Mouse (Mus musculus): ENCODE results near the gene Dnajb14. TPM values are rescaled to one million over a fixed set of nuclear protein-coding genes. Genes with fewer than 3 reads are reported as not detected.
"Not testable (repeated sequence)": the region's sequence is repeated elsewhere in the genome, so short reads cannot be mapped to it uniquely, and the experiment has no call there.

Gene Dnajb14
- polyA plus RNA-seq, 1 experiment from 2014 or later, result 7.8 TPM

DNA sequence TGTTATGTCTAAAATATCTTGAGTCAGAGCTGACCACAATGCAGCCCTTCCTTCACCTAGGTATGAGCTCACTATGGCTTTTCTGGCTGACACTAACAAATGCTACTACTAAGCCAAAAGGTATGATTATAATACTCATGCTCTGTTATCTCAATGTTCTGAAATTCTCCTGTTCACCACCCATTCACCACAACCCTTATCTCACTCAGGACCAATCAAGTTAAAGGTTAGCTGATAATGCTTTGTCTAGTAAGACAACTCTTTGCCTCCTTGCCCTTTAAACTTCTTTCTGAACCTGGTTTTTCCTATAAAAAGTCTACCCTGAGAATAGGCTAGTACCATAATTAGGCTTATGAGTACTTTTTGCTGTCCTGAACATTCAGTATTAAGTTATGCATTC lies 29.3 kb upstream of the Dnajb14 start:
- no peak overlapping the region for H3K27ac ChIP-seq (ENCODE audit: low read length)
- no peaks in the 10 kb centered on the region for H3K27me3 ChIP-seq (replicated peaks; ENCODE audit: control insufficient read depth, insufficient read depth, low read length)
- no peak for ATAC-seq
- H3K4me2 ChIP-seq (ENCODE audit: low read length), result no peak overlapping the region
- no peak overlapping the region for H3K9ac ChIP-seq (replicated peaks; ENCODE audit: low read depth, low read length)
- no peaks in the 10 kb centered on the region for H3K36me3 ChIP-seq (ENCODE audit: control insufficient read depth, insufficient read depth)
- no peaks in the 10 kb centered on the region for H3K9me3 ChIP-seq (ENCODE audit: control insufficient read depth, low read length)
- H3K4me3 ChIP-seq (replicated peaks; ENCODE audit: low read length), result no peak overlapping the region
- no peaks in the 10 kb centered on the region for H3K4me1 ChIP-seq (replicated peaks; ENCODE audit: control insufficient read depth, insufficient read depth, low read length)

DNA sequence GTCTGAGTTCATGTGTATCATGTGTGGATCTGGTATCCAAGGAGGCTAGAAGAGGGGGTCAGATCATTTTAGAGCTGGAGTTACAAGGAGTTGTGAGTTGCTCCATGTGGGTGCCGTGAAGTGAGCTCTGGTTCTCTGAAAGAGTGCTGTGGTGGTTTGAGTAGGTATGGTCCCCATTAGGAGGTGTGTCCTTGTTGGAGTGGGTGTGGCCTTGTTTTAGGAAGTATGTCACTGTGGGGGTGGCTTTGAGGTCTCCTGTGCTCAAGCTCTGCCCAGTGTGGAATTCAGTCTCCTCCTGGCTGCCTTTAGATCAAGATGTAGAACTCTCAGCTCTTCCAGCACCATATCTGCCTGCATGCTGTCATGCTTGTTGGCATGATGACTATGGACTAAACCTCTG lies 24.5 kb upstream of the Dnajb14 start:
- no peaks in the 10 kb centered on the region for H3K9me3 ChIP-seq (ENCODE audit: control insufficient read depth, low read length)
- 89% methylated on average over 1 of the region's 1 CpGs for WGBS
- no peak for ATAC-seq
- no peak overlapping the region for H3K4me3 ChIP-seq (replicated peaks; ENCODE audit: low read length)
- no peak overlapping the region for H3K4me2 ChIP-seq (ENCODE audit: low read length)
- H3K9ac ChIP-seq (replicated peaks; ENCODE audit: low read depth, low read length), result no peak overlapping the region
- H3K4me1 ChIP-seq (replicated peaks; ENCODE audit: control insufficient read depth, insufficient read depth, low read length), result no peaks in the 10 kb centered on the region
- H3K36me3 ChIP-seq (ENCODE audit: control insufficient read depth, insufficient read depth), result no peaks in the 10 kb centered on the region
- no peak overlapping the region for H3K27ac ChIP-seq (ENCODE audit: low read length)
- no peaks in the 10 kb centered on the region for H3K27me3 ChIP-seq (replicated peaks; ENCODE audit: control insufficient read depth, insufficient read depth, low read length)

DNA sequence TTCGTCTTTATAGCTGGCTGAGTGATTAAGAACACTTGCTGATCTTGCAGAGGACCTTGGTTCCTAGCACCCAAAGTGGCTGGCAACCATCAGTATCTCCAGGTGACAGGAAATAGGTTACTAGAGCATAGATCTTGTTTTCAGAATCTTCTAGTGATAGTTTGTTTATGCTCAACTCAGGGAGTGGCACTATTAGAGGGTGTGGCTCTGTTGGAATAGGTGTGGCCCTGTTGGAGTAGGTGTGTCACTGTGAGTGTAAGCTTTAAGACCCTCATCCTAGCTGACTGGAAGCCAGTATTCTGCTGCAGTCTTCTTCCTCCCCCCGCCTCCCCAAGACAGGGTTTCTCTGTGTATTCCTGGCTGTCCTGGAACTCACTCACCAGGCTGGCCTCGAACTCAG lies 23.2 kb upstream of the Dnajb14 start:
- no peaks in the 10 kb centered on the region for H3K9me3 ChIP-seq (ENCODE audit: control insufficient read depth, low read length)
- WGBS, result 90% methylated on average over 3 of the region's 3 CpGs
- no peaks in the 10 kb centered on the region for H3K36me3 ChIP-seq (ENCODE audit: control insufficient read depth, insufficient read depth)
- H3K9ac ChIP-seq (replicated peaks; ENCODE audit: low read depth, low read length), result no peak overlapping the region
- H3K4me1 ChIP-seq (replicated peaks; ENCODE audit: control insufficient read depth, insufficient read depth, low read length), result no peaks in the 10 kb centered on the region
- no peaks in the 10 kb centered on the region for H3K27me3 ChIP-seq (replicated peaks; ENCODE audit: control insufficient read depth, insufficient read depth, low read length)
- H3K4me2 ChIP-seq (ENCODE audit: low read length), result no peak overlapping the region
- ATAC-seq, result no peak
- no peak overlapping the region for H3K27ac ChIP-seq (ENCODE audit: low read length)
- H3K4me3 ChIP-seq (replicated peaks; ENCODE audit: low read length), result no peak overlapping the region

DNA sequence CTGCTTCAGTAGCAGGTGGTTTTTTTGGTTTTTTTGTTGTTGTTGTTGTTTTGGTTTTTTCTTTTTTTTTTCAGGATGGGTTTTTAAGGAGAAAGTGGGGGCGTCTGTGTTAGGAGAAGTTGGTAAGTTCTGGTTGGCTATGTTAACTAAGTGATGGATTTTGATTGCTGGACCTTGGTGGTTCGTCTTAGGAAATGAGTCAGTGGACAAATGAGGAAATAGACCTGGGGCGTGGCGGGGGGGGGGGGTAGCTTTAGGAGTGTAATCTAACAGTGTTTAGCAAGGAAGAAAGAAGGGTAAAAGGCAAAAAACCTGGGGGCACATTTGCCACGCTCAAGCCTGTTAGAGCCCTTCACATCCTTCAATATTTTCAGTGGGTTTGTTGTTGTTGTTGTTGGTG lies 20.9 kb upstream of the Dnajb14 start:
- no peak for ATAC-seq
- H3K27me3 ChIP-seq (replicated peaks; ENCODE audit: control insufficient read depth, insufficient read depth, low read length), result no peaks in the 10 kb centered on the region

DNA sequence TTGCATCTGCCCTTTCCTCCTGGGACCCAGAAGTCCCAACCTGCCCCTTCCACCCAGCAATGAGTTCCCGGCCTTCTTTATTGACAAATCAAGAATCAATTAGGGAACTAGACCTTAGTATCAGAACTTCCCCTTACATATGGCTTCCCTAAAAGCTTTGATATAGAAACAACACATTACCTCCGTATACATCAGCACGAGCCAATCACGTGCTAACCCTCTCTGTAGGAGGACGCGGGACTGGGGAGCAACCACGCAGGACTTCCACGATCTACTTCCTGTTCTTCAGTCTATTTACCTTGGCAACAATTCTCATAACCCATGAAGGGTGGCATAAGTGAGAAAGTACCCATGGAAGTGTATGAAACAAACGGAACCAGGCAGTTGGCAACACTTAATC lies 19.1 kb upstream of the Dnajb14 start:
- no peak for ATAC-seq
- H3K27ac ChIP-seq (ENCODE audit: low read length), result no peak overlapping the region
- WGBS, result 95% methylated on average over 9 of the region's 9 CpGs

More for the DNA sequence above, 20.9 kb upstream of the Dnajb14 start:
- no peak overlapping the region for H3K9ac ChIP-seq (replicated peaks; ENCODE audit: low read depth, low read length)
- no peaks in the 10 kb centered on the region for H3K9me3 ChIP-seq (ENCODE audit: control insufficient read depth, low read length)
- no peaks in the 10 kb centered on the region for H3K36me3 ChIP-seq (ENCODE audit: control insufficient read depth, insufficient read depth)
- H3K27ac ChIP-seq (ENCODE audit: low read length), result no peak overlapping the region
- 86% methylated on average over 5 of the region's 5 CpGs for WGBS
- H3K4me2 ChIP-seq (ENCODE audit: low read length), result no peak overlapping the region
- no peaks in the 10 kb centered on the region for H3K4me1 ChIP-seq (replicated peaks; ENCODE audit: control insufficient read depth, insufficient read depth, low read length)
- no peak overlapping the region for H3K4me3 ChIP-seq (replicated peaks; ENCODE audit: low read length)

DNA sequence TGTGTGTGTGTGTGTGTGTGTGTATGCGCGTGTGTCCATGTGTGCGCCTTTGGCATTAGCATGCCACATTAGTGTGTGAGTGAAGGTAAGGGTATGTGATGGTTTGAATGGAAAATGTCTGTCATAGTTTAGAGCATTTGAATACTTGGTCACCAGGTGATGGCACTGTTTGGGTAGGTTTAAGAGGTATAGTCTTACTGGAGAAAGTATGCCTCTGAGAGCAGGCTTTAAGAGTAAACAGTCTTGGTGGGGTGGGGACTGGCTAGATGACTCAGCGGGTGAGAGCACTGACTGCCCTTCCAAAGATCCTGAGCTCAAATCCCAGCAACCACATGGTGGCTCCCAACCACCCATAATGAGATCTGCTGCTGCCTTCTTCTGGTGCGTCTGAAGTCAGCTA lies 17.8 kb upstream of the Dnajb14 start:
- no peak overlapping the region for H3K4me2 ChIP-seq (ENCODE audit: low read length)

More for the DNA sequence above, 19.1 kb upstream of the Dnajb14 start:
- Histone ChIP-seq H3K36me3 (ENCODE audit: control insufficient read depth, insufficient read depth) (no peaks in the 10 kb centered on the region), H3K27me3 (replicated peaks; ENCODE audit: control insufficient read depth, insufficient read depth, low read length) (no peaks in the 10 kb centered on the region), H3K4me2 (ENCODE audit: low read length) (no peak overlapping the region), H3K4me3 (replicated peaks; ENCODE audit: low read length) (no peak overlapping the region), H3K9ac (replicated peaks; ENCODE audit: low read depth, low read length) (no peak overlapping the region), H3K4me1 (replicated peaks; ENCODE audit: control insufficient read depth, insufficient read depth, low read length) (no peaks in the 10 kb centered on the region), H3K9me3 (ENCODE audit: control insufficient read depth, low read length) (no peaks in the 10 kb centered on the region)

DNA sequence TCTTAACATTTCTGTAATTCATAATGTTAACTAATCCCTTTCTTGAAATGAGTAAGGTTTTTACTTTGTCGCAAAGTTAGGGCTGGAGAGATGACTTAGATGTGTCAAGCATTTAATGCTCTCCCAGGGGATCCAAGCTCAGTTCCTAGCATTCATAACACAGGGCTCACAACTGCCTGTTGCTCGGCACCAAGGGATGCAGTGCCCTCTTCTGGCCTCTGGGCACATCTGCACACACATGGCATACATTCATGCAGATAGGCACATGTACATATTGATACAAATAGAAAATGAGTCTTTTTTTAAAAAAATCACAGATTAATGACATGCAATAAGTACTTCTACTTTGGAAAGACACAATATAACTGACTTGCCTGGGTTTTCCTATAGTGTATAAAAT lies 16.3 kb upstream of the Dnajb14 start:
- Histone ChIP-seq H3K9me3 (ENCODE audit: control insufficient read depth, low read length) (no peaks in the 10 kb centered on the region), H3K4me1 (replicated peaks; ENCODE audit: control insufficient read depth, insufficient read depth, low read length) (no peaks in the 10 kb centered on the region), H3K36me3 (ENCODE audit: control insufficient read depth, insufficient read depth) (no peaks in the 10 kb centered on the region), H3K27me3 (replicated peaks; ENCODE audit: control insufficient read depth, insufficient read depth, low read length) (no peaks in the 10 kb centered on the region), H3K4me2 (ENCODE audit: low read length) (no peak overlapping the region), H3K27ac (ENCODE audit: low read length) (no peak overlapping the region), H3K4me3 (replicated peaks; ENCODE audit: low read length) (no peak overlapping the region), H3K9ac (replicated peaks; ENCODE audit: low read depth, low read length) (no peak overlapping the region)
- WGBS, result 87% methylated on average over 2 of the region's 2 CpGs
- no peak for ATAC-seq

More for the DNA sequence above, 17.8 kb upstream of the Dnajb14 start:
- Histone ChIP-seq H3K4me3 (replicated peaks; ENCODE audit: low read length) (no peak overlapping the region), H3K36me3 (ENCODE audit: control insufficient read depth, insufficient read depth) (no peaks in the 10 kb centered on the region), H3K9ac (replicated peaks; ENCODE audit: low read depth, low read length) (no peak overlapping the region), H3K4me1 (replicated peaks; ENCODE audit: control insufficient read depth, insufficient read depth, low read length) (no peaks in the 10 kb centered on the region), H3K27ac (ENCODE audit: low read length) (no peak overlapping the region), H3K9me3 (ENCODE audit: control insufficient read depth, low read length) (no peaks in the 10 kb centered on the region), H3K27me3 (replicated peaks; ENCODE audit: control insufficient read depth, insufficient read depth, low read length) (no peaks in the 10 kb centered on the region)
- WGBS, result 93% methylated on average over 5 of the region's 5 CpGs
- ATAC-seq, result no peak

DNA sequence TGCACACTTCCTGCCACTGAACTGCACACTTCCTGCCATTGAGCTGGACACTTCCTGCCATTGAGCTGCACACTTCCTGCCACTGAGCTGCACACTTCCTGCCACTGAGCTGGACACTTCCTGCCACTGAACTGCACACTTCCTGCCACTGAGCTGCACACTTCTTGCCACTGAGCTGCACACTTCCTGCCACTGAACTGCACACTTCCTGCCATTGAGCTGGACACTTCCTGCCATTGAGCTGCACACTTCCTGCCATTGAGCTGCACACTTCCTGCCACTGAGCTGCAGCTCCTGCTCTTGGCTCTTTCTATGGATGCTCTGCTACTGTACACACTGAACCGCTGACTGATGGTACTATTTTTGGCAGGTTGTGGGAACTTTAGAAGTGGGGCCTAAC lies 14.5 kb upstream of the Dnajb14 start:
- not testable (repeated sequence) for H3K9me3 ChIP-seq (ENCODE audit: control insufficient read depth, low read length); H3K4me1 ChIP-seq (replicated peaks; ENCODE audit: control insufficient read depth, insufficient read depth, low read length); H3K4me3 ChIP-seq (replicated peaks; ENCODE audit: low read length); H3K27me3 ChIP-seq (replicated peaks; ENCODE audit: control insufficient read depth, insufficient read depth, low read length); H3K27ac ChIP-seq (ENCODE audit: low read length); H3K36me3 ChIP-seq (ENCODE audit: control insufficient read depth, insufficient read depth); ATAC-seq; H3K4me2 ChIP-seq (ENCODE audit: low read length); H3K9ac ChIP-seq (replicated peaks; ENCODE audit: low read depth, low read length)
- 100% methylated on average over 1 of the region's 1 CpGs for WGBS

DNA sequence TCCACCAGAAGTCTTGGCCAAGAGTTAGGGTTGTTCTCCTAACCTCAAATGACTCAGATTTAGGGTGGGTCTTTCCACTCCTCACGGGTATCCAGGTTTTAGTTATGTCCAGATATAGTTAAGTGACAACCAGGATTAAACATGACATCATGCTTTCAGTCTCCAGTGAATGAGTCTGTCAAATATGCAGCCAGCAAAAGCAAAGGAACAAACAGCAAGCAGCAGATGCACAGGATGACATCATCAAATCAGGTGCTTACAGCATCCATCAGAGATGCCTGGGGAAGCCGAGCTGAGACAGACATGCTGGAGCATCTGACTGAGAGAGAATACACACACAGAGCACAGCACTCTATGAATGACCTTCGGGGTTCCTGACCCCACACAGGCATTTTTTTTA lies 12.1 kb upstream of the Dnajb14 start:
- Histone ChIP-seq H3K9me3 (ENCODE audit: control insufficient read depth, low read length) (no peaks in the 10 kb centered on the region), H3K4me1 (replicated peaks; ENCODE audit: control insufficient read depth, insufficient read depth, low read length) (no peaks in the 10 kb centered on the region), H3K36me3 (ENCODE audit: control insufficient read depth, insufficient read depth) (no peaks in the 10 kb centered on the region), H3K27ac (ENCODE audit: low read length) (no peak overlapping the region), H3K9ac (replicated peaks; ENCODE audit: low read depth, low read length) (no peak overlapping the region), H3K4me3 (replicated peaks; ENCODE audit: low read length) (no peak overlapping the region), H3K27me3 (replicated peaks; ENCODE audit: control insufficient read depth, insufficient read depth, low read length) (no peaks in the 10 kb centered on the region), H3K4me2 (ENCODE audit: low read length) (no peak overlapping the region)
- WGBS, result 48% methylated on average over 3 of the region's 3 CpGs
- no peak for ATAC-seq

DNA sequence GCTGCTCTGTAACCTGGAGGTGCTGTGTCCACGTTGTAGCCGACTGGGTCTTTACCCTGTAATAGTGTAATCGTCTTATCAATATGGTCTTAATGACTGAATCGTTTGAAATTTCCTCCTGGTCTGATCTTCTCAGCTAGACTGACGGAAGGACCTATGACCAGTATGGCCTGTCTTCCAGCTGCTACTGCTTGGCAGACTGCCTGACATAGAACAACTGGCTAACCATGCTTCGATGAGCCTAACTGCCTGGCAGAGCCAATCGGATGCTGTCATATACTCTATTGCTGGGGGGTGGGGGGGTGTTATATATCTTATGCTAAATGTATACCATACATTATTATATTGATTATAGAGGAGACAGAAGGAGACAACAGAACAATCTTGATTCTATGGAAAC lies 11.4 kb upstream of the Dnajb14 start:
- WGBS, result 80% methylated on average over 7 of the region's 7 CpGs
- ATAC-seq, result no peak
- no peaks in the 10 kb centered on the region for H3K4me1 ChIP-seq (replicated peaks; ENCODE audit: control insufficient read depth, insufficient read depth, low read length)
- H3K4me3 ChIP-seq (replicated peaks; ENCODE audit: low read length), result no peak overlapping the region
- H3K4me2 ChIP-seq (ENCODE audit: low read length), result no peak overlapping the region
- H3K9ac ChIP-seq (replicated peaks; ENCODE audit: low read depth, low read length), result no peak overlapping the region
- no peaks in the 10 kb centered on the region for H3K27me3 ChIP-seq (replicated peaks; ENCODE audit: control insufficient read depth, insufficient read depth, low read length)
- H3K36me3 ChIP-seq (ENCODE audit: control insufficient read depth, insufficient read depth), result no peaks in the 10 kb centered on the region
- H3K9me3 ChIP-seq (ENCODE audit: control insufficient read depth, low read length), result no peaks in the 10 kb centered on the region
- H3K27ac ChIP-seq (ENCODE audit: low read length), result no peak overlapping the region
